Comparison of ENCODE assay signal across 10 mouse cellular contexts in genomic region chr11:88650275-88650674, GRCm38 (mm10).
DNase-seq lines count a peak whose midpoint lies in the region; ATAC-seq and TF ChIP-seq lines count a peak whose summit lies in the region.
"Had no signal": no experiment of that assay in that cellular context is flagged by ENCODE, and none has a peak within 500 bp of the region (broad histone marks: within the 10 kb centered on the region; RNA-seq: fewer than 3 reads in every experiment).

No protein-coding gene starts in this region.

- H3K27ac ChIP-seq in midbrain, embryonic 10.5 days (replicated peaks) = peak overlapping the region; percentile 55; the same call in 1 of the 2 replicates
- H3K27ac ChIP-seq in midbrain, embryonic 11.5 days (ENCODE audit: low read depth, low read length) = no peak overlapping the region
- H3K27ac ChIP-seq in heart, embryonic 10.5 days = peak overlapping the region; percentile 52; the same call in 1 of the 2 replicates
- H3K27ac ChIP-seq in thymus, adult 2 months (ENCODE audit: control insufficient read depth, insufficient read depth, low read length) = no peak overlapping the region
- H3K27ac ChIP-seq: limb, embryonic 15.5 days had no signal

- no peak overlapping the region for H3K4me2 ChIP-seq in midbrain, embryonic 11.5 days
- H3K4me2 ChIP-seq: limb, embryonic 15.5 days had no signal

- no peak overlapping the region for H3K4me3 ChIP-seq in midbrain, embryonic 10.5 days
- no peak overlapping the region for H3K4me3 ChIP-seq in midbrain, embryonic 11.5 days (ENCODE audit: low read depth, low read length)
- no peak overlapping the region for H3K4me3 ChIP-seq in heart, embryonic 10.5 days
- no peak overlapping the region for H3K4me3 ChIP-seq in thymus, adult 2 months (ENCODE audit: control insufficient read depth, insufficient read depth, low read length)
- H3K4me3 ChIP-seq: limb, embryonic 15.5 days had no signal

- TF ChIP-seq POLR2A in thymus, adult 2 months (IDR thresholded peaks at IDR 0.05; ENCODE audit: control insufficient read depth, extremely low read depth, insufficient read depth, low read length, poor library complexity) = no peak

- H3K9ac ChIP-seq in midbrain, embryonic 11.5 days (ENCODE audit: low read length) = no peak overlapping the region
- H3K9ac ChIP-seq: limb, embryonic 15.5 days had no signal

- DNase-seq in midbrain, embryonic 10.5 days (ENCODE audit: low spot score) = no peak
- no peak for DNase-seq in midbrain, embryonic 11.5 days (ENCODE audit: low spot score, missing footprints)
- no peak for DNase-seq in heart, embryonic 10.5 days (ENCODE audit: low spot score)
- DNase-seq in left cerebral cortex, adult 18-20 months (ENCODE audit: low spot score in 2 of 2) = peak; percentile 18 to 24
- DNase-seq in right cerebral cortex, postnatal 4 days = peak; percentile 55
- no peak for DNase-seq in thymus, adult 2 months
- DNase-seq in adrenal gland, adult 18-20 months (ENCODE audit: low spot score in 2 of 2) = no peak
- no peak for DNase-seq in thymus, postnatal 10 days (ENCODE audit: low spot score in 2 of 2)

- peaks cover 79% of the 10 kb centered on the region for H3K4me1 ChIP-seq in midbrain, embryonic 10.5 days
- H3K4me1 ChIP-seq in midbrain, embryonic 11.5 days (ENCODE audit: control insufficient read depth, insufficient read depth, low read length) = peaks cover 33% of the 10 kb centered on the region
- H3K4me1 ChIP-seq in heart, embryonic 10.5 days = peaks cover 90% of the 10 kb centered on the region
- H3K4me1 ChIP-seq in thymus, adult 2 months (replicated peaks; ENCODE audit: control insufficient read depth, insufficient read depth, low read length) = no peaks in the 10 kb centered on the region

- H3K27me3 ChIP-seq in midbrain, embryonic 10.5 days (ENCODE audit: low read depth, poor library complexity, severe bottlenecking) = no peaks in the 10 kb centered on the region
- H3K27me3 ChIP-seq in midbrain, embryonic 11.5 days (ENCODE audit: control insufficient read depth, insufficient read depth, low read length) = no peaks in the 10 kb centered on the region
- H3K27me3 ChIP-seq in heart, embryonic 10.5 days (ENCODE audit: insufficient read depth, poor library complexity, severe bottlenecking) = no peaks in the 10 kb centered on the region
- H3K27me3 ChIP-seq in thymus, adult 2 months (ENCODE audit: control insufficient read depth, insufficient read depth, low read length) = no peaks in the 10 kb centered on the region
- H3K27me3 ChIP-seq: limb, embryonic 15.5 days had no signal

- no peak for TF ChIP-seq CTCF in thymus, adult 2 months (IDR thresholded peaks at IDR 0.05; ENCODE audit: borderline replicate concordance, control insufficient read depth, extremely low read depth, insufficient read depth, low read length, poor library complexity)

- H3K9me3 ChIP-seq in midbrain, embryonic 10.5 days (replicated peaks) = no peaks in the 10 kb centered on the region
- no peaks in the 10 kb centered on the region for H3K9me3 ChIP-seq in midbrain, embryonic 11.5 days (ENCODE audit: control insufficient read depth, low read length)
- no peaks in the 10 kb centered on the region for H3K9me3 ChIP-seq in heart, embryonic 10.5 days
- H3K9me3 ChIP-seq: G1E; limb, embryonic 15.5 days had no signal

- no peak for ATAC-seq in midbrain, embryonic 11.5 days (ENCODE audit: low FRiP score)

- 63% methylated on average over 4 of the region's 4 CpGs for WGBS in midbrain, embryonic 10.5 days
- 61% methylated on average over 4 of the region's 4 CpGs for WGBS in midbrain, embryonic 11.5 days
- 64% methylated on average over 4 of the region's 4 CpGs for WGBS in heart, embryonic 10.5 days
- 88% methylated on average over 4 of the region's 4 CpGs for WGBS in thymus, adult 2 months

- peaks cover 78% of the 10 kb centered on the region for H3K36me3 ChIP-seq in midbrain, embryonic 10.5 days
- H3K36me3 ChIP-seq in midbrain, embryonic 11.5 days (ENCODE audit: control insufficient read depth, insufficient read depth, low read length) = peaks cover 2% of the 10 kb centered on the region
- H3K36me3 ChIP-seq in heart, embryonic 10.5 days = peaks cover 27% of the 10 kb centered on the region; the same call in 1 of the 2 replicates
- peaks cover 3% of the 10 kb centered on the region; the same call in 1 of the 2 replicates for H3K36me3 ChIP-seq in thymus, adult 2 months (ENCODE audit: control insufficient read depth, insufficient read depth, low read length)

Comparison
In these comparisons a context has a peak if more than half of its experiments do, and no peak if none do; other contexts are left out.
1. H3K27ac ChIP-seq: peak in midbrain, embryonic 10.5 days (single experiment) and heart, embryonic 10.5 days (single experiment); none in midbrain, embryonic 11.5 days (single experiment) and thymus, adult 2 months (single experiment).
2. DNase-seq: peak in left cerebral cortex, adult 18-20 months (2 of 2) and right cerebral cortex, postnatal 4 days (single experiment); none in midbrain, embryonic 10.5 days (single experiment), midbrain, embryonic 11.5 days (single experiment), heart, embryonic 10.5 days (single experiment), thymus, adult 2 months (single experiment), adrenal gland, adult 18-20 months (0 of 2) and thymus, postnatal 10 days (0 of 2).